Mouse (Mus musculus): ENCODE data around the gene Ptpro. TPM values are rescaled to one million over a fixed set of nuclear protein-coding genes. Genes with fewer than 3 reads are reported as not detected.
A peak's percentile ranks its signal among the peaks of the same experiment; 100 is the strongest.

Gene Ptpro
- 0.87 and 1.0 TPM in 2 replicates for polyA plus RNA-seq (2015; fragmentation: Nextera tagmentation; extraction: Ambion mirVana)

DNA sequence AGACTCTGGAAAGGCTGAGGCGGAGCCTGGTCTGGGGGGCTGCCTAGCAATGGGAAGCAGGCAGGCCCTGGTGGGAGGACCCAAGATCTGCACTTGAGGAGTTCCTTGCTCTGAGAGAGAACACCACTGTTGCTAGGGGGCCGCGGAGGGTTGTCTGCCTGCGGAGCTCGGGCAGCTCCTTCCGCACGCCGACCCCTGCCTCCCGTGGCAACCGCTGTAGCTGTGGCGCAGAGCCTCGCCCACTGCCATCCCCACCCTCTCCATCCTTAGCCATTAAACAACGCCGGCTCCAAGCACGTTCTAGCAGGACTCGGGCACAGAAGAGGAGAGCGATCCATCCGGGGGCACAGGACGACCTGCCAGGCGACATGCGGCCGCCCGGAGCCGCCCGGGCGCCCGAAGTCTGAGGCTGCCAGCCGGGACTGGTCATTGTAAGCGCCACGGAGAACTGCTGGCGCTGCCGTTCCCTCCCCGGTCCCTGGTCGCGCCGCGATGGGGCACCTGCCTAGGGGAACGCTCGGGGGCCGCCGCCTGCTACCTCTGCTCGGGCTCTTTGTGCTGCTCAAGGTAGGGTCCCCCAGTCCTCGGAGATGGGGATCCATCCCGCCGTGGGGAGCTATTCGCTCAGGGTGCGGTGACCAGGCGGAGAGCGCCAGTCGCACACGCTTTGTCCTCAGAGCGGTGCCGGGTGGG is at the start of gene Ptpro:
TSS of gene Ptpro (plus strand) at position 126 of the 693 bp plus-strand sequence.
- H3K9ac ChIP-seq (ENCODE audit: low read depth, low read length) = no peak within 1 kb of the TSS
- WGBS = 1% methylated on average over 53 of the region's 53 CpGs
- no peaks in the 10 kb centered on the region for H3K9me3 ChIP-seq (ENCODE audit: control insufficient read depth)
- TF ChIP-seq CTCF (IDR thresholded peaks at IDR 0.05; ENCODE audit: low read depth) = no peak
- peaks cover 20% of the 10 kb centered on the region for H3K27me3 ChIP-seq (replicated peaks; ENCODE audit: control insufficient read depth, insufficient read depth, low read length)
- ATAC-seq = no peak
- H3K4me1 ChIP-seq (replicated peaks; ENCODE audit: control insufficient read depth, insufficient read depth, low read length) = no peaks in the 10 kb centered on the region
- no peaks in the 10 kb centered on the region for H3K36me3 ChIP-seq (ENCODE audit: control insufficient read depth, insufficient read depth)
- peak within 1 kb of the TSS; percentile 33 for H3K4me3 ChIP-seq (ENCODE audit: low read depth, low read length)
- H3K4me2 ChIP-seq (replicated peaks; ENCODE audit: low read depth) = peak within 1 kb of the TSS; percentile 60
- H3K27ac ChIP-seq (ENCODE audit: low read depth, low read length) = no peak within 1 kb of the TSS

DNA sequence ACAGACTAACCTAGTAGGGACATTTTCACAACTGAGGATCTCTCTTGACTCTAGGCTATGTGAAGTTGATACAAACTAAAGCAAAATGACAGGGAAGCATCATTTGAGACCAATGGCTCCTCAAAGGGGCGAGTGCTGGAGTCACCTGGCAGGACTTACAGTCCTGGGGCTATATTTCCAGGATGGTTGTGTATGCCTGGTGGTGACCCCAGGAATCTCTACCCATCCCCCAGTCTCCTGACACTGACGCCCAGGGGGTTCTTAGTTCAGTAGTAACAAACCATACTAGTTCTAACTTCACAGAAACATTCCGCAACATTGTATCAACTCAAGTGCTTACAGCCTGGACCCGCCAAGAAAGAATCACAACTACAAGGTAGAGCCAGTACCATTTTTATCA is 49.5 kb upstream of the Ptpro start:
- H3K4me2 ChIP-seq (replicated peaks; ENCODE audit: low read depth) = no peak overlapping the region
- H3K9ac ChIP-seq (ENCODE audit: low read depth, low read length) = no peak overlapping the region
- WGBS = 87% methylated on average over 4 of the region's 4 CpGs
- TF ChIP-seq CTCF (IDR thresholded peaks at IDR 0.05; ENCODE audit: low read depth) = no peak
- H3K27me3 ChIP-seq (replicated peaks; ENCODE audit: control insufficient read depth, insufficient read depth, low read length) = no peaks in the 10 kb centered on the region
- no peaks in the 10 kb centered on the region for H3K4me1 ChIP-seq (replicated peaks; ENCODE audit: control insufficient read depth, insufficient read depth, low read length)
- H3K36me3 ChIP-seq (ENCODE audit: control insufficient read depth, insufficient read depth) = no peaks in the 10 kb centered on the region
- H3K9me3 ChIP-seq (ENCODE audit: control insufficient read depth) = no peaks in the 10 kb centered on the region
- H3K4me3 ChIP-seq (ENCODE audit: low read depth, low read length) = no peak overlapping the region
- no peak for ATAC-seq
- no peak overlapping the region for H3K27ac ChIP-seq (ENCODE audit: low read depth, low read length)

DNA sequence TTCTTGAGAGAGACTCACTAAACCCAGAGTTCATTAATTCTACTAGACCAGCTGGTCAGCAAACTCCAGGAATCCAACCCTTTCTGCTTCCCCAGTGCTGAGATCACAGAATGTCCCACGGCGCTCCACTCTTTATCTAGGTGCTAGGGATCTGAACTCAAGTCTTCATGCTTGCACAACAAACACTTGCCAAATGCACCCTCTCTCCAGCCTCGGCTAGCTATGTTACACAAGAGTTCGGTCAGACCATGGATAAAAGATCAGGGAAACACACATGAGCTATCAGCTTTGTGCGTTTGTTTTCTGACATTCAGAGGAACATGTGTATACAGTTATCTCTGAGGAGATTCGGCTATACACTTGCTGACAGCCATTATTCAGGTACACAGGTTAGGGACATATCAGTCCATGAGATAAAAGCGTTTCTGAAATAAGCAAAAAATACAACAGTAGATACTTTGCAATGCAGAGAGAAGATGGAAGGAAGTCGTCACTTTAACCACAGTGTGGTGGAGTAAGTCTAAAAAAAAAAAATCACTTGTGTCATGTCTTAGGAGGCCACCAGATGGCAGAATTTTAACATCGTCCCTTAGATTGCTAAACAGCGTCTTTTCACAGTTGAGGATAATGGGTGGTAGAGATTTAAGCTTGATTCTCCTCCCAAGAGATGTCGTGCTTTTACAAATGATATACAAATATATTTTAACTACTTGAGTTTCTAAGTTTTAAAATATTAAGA is 46.3 kb upstream of the Ptpro start:
- no peak overlapping the region for H3K4me3 ChIP-seq (ENCODE audit: low read depth, low read length)
- TF ChIP-seq CTCF (IDR thresholded peaks at IDR 0.05; ENCODE audit: low read depth) = peak; percentile 73
- H3K27ac ChIP-seq (ENCODE audit: low read depth, low read length) = no peak overlapping the region
- 55% methylated on average over 11 of the region's 11 CpGs for WGBS
- no peaks in the 10 kb centered on the region for H3K27me3 ChIP-seq (replicated peaks; ENCODE audit: control insufficient read depth, insufficient read depth, low read length)
- H3K4me2 ChIP-seq (replicated peaks; ENCODE audit: low read depth) = no peak overlapping the region
- no peaks in the 10 kb centered on the region for H3K9me3 ChIP-seq (ENCODE audit: control insufficient read depth)
- no peaks in the 10 kb centered on the region for H3K36me3 ChIP-seq (ENCODE audit: control insufficient read depth, insufficient read depth)
- H3K4me1 ChIP-seq (replicated peaks; ENCODE audit: control insufficient read depth, insufficient read depth, low read length) = no peaks in the 10 kb centered on the region
- no peak overlapping the region for H3K9ac ChIP-seq (ENCODE audit: low read depth, low read length)
- ATAC-seq = no peak

DNA sequence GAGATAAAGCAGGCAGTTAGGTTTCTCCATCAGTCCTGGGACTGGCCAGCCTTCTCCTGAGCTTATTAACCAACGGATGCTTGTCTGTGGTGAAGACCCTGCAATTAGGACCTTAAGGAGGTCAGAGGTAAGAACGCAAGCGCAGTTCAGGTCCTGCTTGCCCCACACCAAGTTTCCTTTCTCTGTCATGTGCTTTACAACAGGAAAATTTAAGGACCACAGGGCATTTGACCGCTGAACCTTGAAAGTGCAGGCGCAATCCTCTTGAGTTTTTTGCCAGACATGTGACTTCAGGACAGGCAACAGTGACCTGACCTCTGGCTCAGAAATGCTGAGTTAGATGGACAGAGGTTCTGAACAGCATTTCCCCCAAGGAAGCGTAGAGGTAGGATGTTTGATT is 45.0 kb upstream of the Ptpro start:
- Histone ChIP-seq H3K27me3 (replicated peaks; ENCODE audit: control insufficient read depth, insufficient read depth, low read length) (no peaks in the 10 kb centered on the region), H3K4me2 (replicated peaks; ENCODE audit: low read depth) (no peak overlapping the region), H3K4me1 (replicated peaks; ENCODE audit: control insufficient read depth, insufficient read depth, low read length) (no peaks in the 10 kb centered on the region), H3K27ac (ENCODE audit: low read depth, low read length) (no peak overlapping the region), H3K4me3 (ENCODE audit: low read depth, low read length) (no peak overlapping the region), H3K9me3 (ENCODE audit: control insufficient read depth) (no peaks in the 10 kb centered on the region), H3K36me3 (ENCODE audit: control insufficient read depth, insufficient read depth) (no peaks in the 10 kb centered on the region), H3K9ac (ENCODE audit: low read depth, low read length) (no peak overlapping the region)
- TF ChIP-seq CTCF (IDR thresholded peaks at IDR 0.05; ENCODE audit: low read depth) = no peak
- ATAC-seq = no peak
- WGBS = 92% methylated on average over 6 of the region's 6 CpGs

DNA sequence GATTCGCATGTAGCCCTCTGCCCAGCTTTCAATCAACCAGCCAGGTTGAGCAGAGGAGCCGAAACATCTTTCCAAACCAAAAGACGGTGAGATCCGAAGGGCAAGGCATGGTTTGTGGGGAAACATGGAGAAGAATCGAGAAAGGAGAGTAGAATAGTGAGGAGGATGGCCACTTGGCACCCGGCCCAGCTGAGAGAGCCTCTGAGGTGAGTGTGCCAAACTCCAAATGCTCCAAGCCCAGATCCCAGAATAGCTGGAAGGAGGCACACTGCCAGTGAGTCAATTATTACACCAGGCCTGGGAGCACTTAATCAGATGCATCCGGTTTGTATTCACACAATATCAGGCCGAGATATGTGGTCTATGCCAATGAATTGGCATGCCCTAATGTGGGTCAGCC is 42.1 kb upstream of the Ptpro start:
- 82% methylated on average over 8 of the region's 8 CpGs for WGBS
- Histone ChIP-seq H3K27me3 (replicated peaks; ENCODE audit: control insufficient read depth, insufficient read depth, low read length) (no peaks in the 10 kb centered on the region), H3K9ac (ENCODE audit: low read depth, low read length) (no peak overlapping the region), H3K4me2 (replicated peaks; ENCODE audit: low read depth) (no peak overlapping the region), H3K36me3 (ENCODE audit: control insufficient read depth, insufficient read depth) (no peaks in the 10 kb centered on the region), H3K9me3 (ENCODE audit: control insufficient read depth) (no peaks in the 10 kb centered on the region), H3K4me1 (replicated peaks; ENCODE audit: control insufficient read depth, insufficient read depth, low read length) (no peaks in the 10 kb centered on the region), H3K4me3 (ENCODE audit: low read depth, low read length) (no peak overlapping the region), H3K27ac (ENCODE audit: low read depth, low read length) (no peak overlapping the region)
- no peak for ATAC-seq
- TF ChIP-seq CTCF (IDR thresholded peaks at IDR 0.05; ENCODE audit: low read depth) = no peak

DNA sequence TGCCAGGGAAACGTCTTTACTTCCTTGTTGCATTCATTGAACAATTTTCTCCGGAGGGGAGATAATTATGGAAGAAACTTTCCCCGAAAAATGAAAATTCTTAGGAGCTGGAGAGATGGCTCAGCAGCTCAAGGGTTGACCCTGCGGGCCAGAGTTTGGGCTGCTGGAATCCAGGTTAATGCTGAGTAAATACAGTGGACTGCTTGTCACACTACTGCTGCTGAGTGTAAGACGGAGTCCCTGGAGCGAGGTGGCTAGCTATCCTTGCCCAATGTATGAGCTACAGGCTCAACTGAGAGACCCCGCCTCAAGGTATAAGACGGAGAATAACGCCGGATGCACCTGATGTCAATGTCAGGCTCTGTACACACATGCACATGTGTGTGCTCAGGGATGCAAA is 41.1 kb upstream of the Ptpro start:
- Histone ChIP-seq H3K27me3 (replicated peaks; ENCODE audit: control insufficient read depth, insufficient read depth, low read length) (no peaks in the 10 kb centered on the region), H3K9ac (ENCODE audit: low read depth, low read length) (no peak overlapping the region), H3K9me3 (ENCODE audit: control insufficient read depth) (no peaks in the 10 kb centered on the region), H3K27ac (ENCODE audit: low read depth, low read length) (no peak overlapping the region), H3K4me3 (ENCODE audit: low read depth, low read length) (no peak overlapping the region), H3K36me3 (ENCODE audit: control insufficient read depth, insufficient read depth) (no peaks in the 10 kb centered on the region), H3K4me1 (replicated peaks; ENCODE audit: control insufficient read depth, insufficient read depth, low read length) (no peaks in the 10 kb centered on the region), H3K4me2 (replicated peaks; ENCODE audit: low read depth) (no peak overlapping the region)
- 81% methylated on average over 10 of the region's 10 CpGs for whole genome bisulfite sequencing
- no peak for ATAC-seq
- no peak for TF ChIP-seq CTCF (IDR thresholded peaks at IDR 0.05; ENCODE audit: low read depth)

All from intestine, postnatal 0 days (tissue).